Mouse (Mus musculus) CD8-positive naive resting alpha-beta T cell, adult 2 months (primary cell): ENCODE results near the gene Cntn1.

Experiments used
- DNase-seq, 2 experiments: peaks; one replicate each; pipeline ENCODE4 v3.0.0; 2022; ENCODE audit warnings: low read depth in 2 of 2, low spot score in 2 of 2

The Cntn1 gene

GRCm38 (mm10) chr15:92050996-92051352 is at the start of gene Cntn1:
Gene Cntn1, plus strand, starts transcription at chr15:92051165.
- no peak for DNase-seq

GRCm38 (mm10) chr15:92001431-92001830 is 49.5 kb upstream of the Cntn1 start:
- no peak for DNase-seq

- no peak for DNase-seq
These were observed 38.5 kb upstream of the Cntn1 start for GRCm38 (mm10) chr15:92012165-92013083.

DNA sequence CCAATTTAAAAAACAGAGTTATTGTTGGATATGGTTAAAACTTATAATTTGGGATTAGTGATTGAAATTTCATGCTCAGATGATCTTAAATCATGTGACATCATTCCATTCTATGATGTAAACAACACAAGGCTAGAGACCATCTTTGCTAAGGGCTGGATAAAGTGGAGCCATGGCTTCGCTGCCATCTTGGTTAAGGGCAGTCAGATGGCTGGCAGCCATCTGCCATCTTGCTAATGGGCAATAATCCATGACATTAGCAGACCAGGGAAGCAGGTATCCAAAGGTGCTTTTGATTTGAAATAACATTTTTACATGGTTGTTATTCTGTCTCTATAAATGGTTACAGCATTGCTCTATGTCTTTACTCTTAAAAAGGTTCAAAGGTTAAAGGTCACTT is 16.9 kb upstream of the Cntn1 start:
- DNase-seq: no peak

DNA sequence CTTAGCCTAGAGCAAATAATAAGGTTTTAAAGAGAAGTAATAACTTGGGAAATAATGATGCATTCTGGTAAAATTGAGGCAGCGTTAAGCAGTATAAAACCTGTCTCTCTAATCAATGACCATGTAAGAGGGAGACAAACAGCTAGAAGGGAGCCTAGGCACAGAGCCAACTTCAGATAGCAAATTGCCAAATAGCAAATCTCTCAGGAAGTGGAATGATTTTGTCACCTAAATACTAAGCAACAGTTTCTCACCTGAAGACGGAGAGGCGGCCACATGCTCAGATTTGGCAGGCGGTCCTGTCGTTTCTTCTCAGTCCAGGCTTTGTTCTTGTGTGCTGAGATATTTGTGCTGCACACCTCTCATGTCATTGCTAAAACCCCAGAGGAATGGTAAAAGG is 8.4 kb upstream of the Cntn1 start:
- DNase-seq: no peak

DNA sequence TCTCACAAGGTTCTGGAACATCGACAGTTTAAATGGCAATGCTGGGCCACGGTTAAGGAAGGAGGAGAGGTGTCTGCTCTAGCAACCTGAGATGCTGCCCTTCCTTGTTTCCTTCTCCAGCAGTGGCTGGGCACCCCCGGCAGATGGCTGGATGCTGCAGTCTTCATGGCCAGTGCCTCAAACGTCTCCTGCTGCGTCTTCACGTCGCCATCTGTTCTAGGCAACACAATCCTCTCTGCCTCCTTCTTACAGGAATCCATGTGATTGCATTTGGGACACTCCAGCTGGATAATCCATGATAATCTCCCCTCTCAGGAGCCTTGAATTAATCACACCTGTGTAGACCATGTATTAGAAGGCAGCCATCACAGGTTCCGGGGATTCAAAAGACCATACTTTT is 4.9 kb upstream of the Cntn1 start:
- no peak for DNase-seq

DNA sequence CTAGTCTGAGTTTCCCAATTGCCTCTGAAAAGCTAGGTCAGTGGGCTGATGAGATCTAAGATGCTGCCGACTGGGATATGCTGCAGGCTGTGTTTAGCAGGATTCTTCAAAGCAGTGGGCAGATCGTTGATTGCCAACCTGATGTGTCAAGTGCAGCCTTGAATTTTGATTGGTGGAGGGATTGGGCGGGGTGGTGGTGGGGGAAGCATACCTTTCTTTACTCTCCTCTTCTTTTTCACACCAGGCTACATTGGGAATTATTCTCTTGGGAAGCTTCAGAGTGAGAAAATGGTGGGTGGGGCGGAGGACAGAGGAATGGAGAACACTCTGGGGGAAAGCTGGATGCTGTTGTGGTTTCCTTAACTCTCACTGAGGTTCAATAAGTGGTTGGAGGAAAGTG is 2.9 kb upstream of the Cntn1 start:
- DNase-seq: no peak

DNA sequence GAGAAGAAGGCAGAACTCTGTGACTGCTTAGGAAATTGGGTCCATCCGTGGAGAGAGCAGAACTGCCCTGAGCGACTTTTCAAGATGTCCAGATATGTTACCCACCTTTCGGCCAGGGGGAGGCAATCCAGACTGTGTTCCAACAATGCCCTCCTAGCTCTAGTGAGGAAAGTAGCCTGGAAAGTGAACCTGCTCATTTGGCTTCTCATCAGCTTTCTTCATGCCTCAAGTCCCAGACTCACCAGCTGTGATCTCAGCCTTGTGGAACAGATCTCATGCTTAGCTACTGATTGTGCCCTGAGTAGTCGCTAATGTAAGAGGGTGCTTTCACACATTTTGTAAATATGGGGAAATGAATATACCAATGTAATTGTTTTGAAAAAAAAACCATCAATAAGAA is 2.4 kb upstream of the Cntn1 start:
- no peak for DNase-seq

DNA sequence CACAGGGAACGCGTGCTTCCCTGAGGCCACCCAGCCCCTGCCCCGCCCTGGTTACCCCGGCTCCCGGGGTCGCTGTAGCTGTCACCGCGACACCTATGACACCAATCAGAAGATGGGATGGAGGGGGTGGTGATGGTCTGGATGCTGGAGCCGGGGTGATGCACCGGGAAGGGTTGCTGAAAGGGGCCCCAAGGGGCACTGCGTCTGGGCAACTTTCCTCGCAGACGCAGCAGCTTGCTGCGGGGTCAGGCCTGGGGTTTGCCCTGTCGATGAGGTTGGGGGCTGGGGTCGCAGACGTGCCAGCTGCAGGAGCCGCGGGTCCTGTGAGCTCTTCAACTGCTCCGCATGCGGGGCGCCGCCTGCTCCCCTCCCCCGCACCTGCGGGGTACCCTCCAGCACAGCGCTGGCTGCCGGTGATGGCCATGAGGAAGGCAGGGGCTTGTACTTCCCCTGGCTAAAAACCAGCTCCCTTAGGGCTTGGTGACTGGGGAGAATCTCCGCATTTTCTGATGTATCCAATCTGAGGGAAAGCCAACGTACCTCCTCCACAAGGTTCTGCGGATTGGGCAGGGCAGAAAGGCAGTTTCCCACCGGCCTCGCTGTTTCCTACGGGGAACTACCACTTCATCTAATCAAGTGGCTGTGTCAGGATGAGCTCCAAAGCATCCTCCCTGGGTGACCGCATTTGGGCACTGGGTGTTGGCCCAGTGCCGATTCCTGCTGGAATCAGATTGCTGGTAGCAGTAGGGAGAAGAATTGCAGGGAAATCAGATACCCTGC is 578 bp downstream of the Cntn1 start:
- no peak for DNase-seq

DNA sequence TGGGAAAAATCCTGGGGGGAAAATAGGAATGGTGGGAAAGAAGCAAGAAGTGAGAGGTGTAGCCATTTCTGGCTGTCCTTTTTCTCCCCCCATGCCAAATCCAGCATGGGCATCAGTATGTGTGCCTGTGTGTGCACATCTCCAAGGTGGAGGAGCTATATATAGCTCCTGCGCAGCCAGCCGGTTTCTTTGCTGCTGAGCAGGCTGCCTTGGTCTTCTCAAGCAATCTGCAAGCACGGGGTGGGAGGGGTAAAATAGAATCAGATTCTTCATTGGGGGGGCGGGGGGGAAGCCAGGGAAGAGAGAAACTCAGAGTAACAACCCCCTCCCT is 1.1 kb downstream of the Cntn1 start:
- DNase-seq: no peak

- no peak for DNase-seq
These were observed 6.6 kb downstream of the Cntn1 start for GRCm38 (mm10) chr15:92057553-92057952.

DNA sequence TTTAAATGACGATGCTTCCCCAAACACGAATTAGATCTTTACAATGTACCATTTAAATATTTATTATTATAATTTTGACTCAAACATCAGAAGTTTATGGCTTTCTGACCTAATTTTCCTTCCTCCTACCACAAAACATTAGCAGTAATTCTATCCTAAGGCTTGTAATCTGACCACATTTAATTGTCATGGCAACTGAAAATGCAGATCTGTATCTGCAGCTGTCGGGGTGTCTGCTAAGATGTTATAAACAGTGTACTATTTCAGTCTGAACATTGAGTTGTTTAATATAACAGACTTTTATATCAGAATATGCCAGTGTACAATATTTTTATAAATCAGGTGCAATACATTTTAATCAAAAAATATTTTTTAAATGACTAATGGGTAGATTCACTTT is 10.0 kb downstream of the Cntn1 start:
- no peak for DNase-seq

- no peak for DNase-seq
These were observed 28.5 kb downstream of the Cntn1 start for GRCm38 (mm10) chr15:92079416-92079815.

DNA sequence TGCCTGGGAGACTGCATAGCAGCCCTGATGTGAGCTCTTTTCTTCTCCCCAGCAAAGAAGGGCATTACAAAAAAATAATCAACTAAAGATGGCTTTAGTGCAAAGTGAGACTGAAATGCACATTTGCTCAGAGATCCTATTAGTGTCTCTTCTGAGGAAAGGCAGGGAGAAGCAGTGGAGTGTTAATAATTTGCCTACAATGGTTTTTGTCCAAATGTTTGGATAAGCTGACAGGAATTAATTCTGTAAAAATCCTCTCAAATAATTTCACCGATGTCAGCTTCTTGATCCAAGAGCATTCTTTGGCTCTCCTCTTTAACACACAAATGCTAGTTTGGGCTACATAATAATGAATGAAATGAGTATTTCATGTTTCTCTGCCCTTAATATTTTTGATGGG is 34.9 kb downstream of the Cntn1 start:
- DNase-seq: no peak

DNA sequence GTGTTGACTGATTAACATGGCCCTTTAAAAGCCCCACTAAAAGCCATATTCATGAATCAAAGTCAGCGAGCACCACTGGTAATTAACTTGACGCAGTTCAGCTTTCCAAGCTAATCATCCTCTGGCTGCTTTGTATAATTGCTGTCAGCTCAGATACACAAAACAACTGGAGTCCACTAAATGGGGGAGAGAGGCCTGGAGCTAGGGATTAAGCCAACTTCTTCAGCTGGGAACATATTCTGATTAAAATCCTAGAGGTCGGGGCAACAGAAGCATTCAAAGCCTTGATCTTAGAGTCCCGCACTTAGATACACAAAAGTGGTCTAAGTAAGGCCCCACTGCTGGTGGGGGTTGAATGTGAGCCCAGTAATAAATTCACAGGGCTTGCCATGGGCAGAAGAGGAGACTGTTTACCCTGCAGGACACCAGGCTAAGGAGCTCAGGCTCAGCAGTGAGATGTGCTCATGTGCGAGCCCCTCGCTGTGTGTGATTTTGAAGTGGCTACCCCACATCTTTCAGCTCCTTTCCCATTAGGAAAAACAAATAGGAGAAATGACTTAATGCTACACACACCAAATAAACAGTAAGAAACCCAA is 36.8 kb downstream of the Cntn1 start:
- no peak for DNase-seq

- DNase-seq: no peak
These were observed 39.8 kb downstream of the Cntn1 start for GRCm38 (mm10) chr15:92090787-92091186.

DNA sequence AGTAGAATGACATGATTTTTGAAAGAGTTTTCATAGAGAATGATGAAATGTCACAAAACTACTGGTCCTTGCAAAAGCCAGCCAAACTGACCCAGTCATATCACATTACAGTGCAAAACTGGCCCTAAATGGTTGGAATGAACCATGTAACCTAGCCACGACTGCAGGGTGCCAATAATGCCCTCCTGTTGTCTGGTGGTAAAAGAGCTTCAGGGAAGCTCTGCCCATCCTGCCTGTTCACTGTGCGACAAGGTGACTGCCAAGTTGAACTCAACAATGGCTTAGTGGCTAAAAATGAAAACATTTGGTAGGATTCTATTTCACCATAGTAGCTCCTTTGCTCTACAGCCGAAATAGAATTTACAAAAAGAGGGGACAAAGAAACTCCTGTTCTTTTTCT is 41.1 kb downstream of the Cntn1 start:
- no peak for DNase-seq

GRCm38 (mm10) chr15:92099410-92100174 is 48.6 kb downstream of the Cntn1 start:
- no peak for DNase-seq

DNA sequence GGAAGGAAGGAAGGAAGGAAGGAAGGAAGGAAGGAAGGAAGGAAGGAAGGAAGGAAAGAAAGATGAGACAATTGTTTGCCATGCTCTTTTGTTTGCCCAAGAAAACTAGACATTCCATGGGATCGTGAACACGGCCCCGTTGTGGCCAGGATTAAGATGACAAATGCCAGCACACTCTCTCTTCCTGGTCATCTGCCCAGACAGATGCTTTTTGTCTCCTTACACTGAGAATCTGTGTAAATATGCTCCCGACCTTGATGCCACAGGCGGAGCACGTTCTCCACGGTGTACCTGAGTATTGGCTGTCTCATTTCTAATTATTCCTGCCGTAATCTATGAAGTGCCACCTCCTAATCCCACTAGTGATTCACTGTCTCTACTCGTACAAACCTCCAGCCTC is 51.0 kb downstream of the Cntn1 start:
- no peak for DNase-seq

GRCm38 (mm10) chr15:92112455-92112854 is 61.5 kb downstream of the Cntn1 start:
- DNase-seq: no peak

DNA sequence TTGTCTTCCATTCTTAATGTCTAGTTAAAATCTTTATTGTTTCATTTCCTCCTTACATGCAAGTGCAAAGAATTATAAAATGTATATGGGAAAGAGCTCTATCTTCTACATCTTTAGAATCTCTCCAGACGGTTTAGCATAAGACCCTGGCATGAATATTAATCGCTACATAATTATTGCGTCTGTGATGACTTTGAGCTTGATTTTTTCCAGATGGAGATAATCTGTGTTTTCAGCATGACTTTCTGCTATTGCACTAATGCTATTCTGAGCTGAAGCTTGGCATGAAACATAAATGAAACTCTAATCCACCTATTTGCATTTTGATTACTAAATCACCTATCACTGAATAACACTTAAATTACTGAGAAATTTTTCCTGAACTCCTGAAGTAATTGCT is 82.0 kb downstream of the Cntn1 start:
- DNase-seq: no peak
